Mouse (Mus musculus) liver, postnatal 0 days (tissue): ENCODE data around the gene Gtpbp8. TPM values are rescaled to one million over a fixed set of nuclear protein-coding genes. Genes with fewer than 3 reads are reported as not detected.

ENCODE experiments used
- ATAC-seq: fragments of 200-750 bp; cut with Nextera tagmentation; 2 replicates; pipeline ENCODE4 v1.8.0; 2017; ENCODE audit warnings: mild to moderate bottlenecking, moderate library complexity
- DNase-seq: peaks from one replicate; pipeline ENCODE4 v3.0.0-alpha.2; 2016
- H3K27ac ChIP-seq: fragments of 300-500 bp; sonication (generic); 2 replicates; pipeline ENCODE4 v1.5.1; 2014; ENCODE audit warnings: antibody characterized with exemption, moderate library complexity, mild to moderate bottlenecking, low read depth
- H3K27me3 ChIP-seq: fragments of 300-500 bp; sonication (generic); 2 replicates; pipeline ENCODE4 v1.6.1; 2014; ENCODE audit warnings: low read length, control low read depth, mixed read lengths; ENCODE audit not compliant: insufficient read depth
- H3K36me3 ChIP-seq: fragments of 300-500 bp; sonication (generic); replicated peaks from 2 replicates; pipeline ENCODE4 v1.6.1; 2014; ENCODE audit warnings: mild to moderate bottlenecking, control low read depth, low read length, moderate library complexity, mixed read lengths; ENCODE audit not compliant: insufficient read depth
- H3K4me1 ChIP-seq: fragments of 300-500 bp; sonication (generic); 2 replicates; pipeline ENCODE4 v1.6.1; 2014; ENCODE audit warnings: antibody characterized with exemption, mild to moderate bottlenecking, control low read depth; ENCODE audit not compliant: insufficient read depth
- H3K4me2 ChIP-seq: fragments of 300-500 bp; sonication (generic); 2 replicates; pipeline ENCODE4 v1.6.1; 2014; ENCODE audit warnings: low read depth, mild to moderate bottlenecking, low read length, moderate library complexity, mixed read lengths
- H3K4me3 ChIP-seq: fragments of 300-500 bp; sonication (generic); 2 replicates; pipeline ENCODE4 v1.5.1; 2014; ENCODE audit warnings: low read depth, low read length
- H3K9ac ChIP-seq: fragments of 300-500 bp; sonication (generic); replicated peaks from 2 replicates; pipeline ENCODE4 v1.6.1; 2014; ENCODE audit warnings: mild to moderate bottlenecking, moderate library complexity
- H3K9me3 ChIP-seq: fragments of 300-500 bp; sonication (generic); 2 replicates; pipeline ENCODE4 v1.6.1; 2016; ENCODE audit warnings: mild to moderate bottlenecking, control low read depth, low read length, mixed read lengths
- CTCF ChIP-seq: sonication (generic); IDR thresholded peaks from 2 replicates; pipeline ENCODE4 v1.5.1; 2016; ENCODE audit warnings: antibody characterized with exemption, low read depth
- EP300 ChIP-seq: IDR thresholded peaks from 2 replicates; pipeline ENCODE4 v1.6.1; 2016; ENCODE audit warnings: antibody characterized with exemption, low read depth, mild to moderate bottlenecking
- WGBS: fragments of 180-500 bp; shearing (Covaris S2); extraction: QIAGEN DNeasy Blood & Tissue Kit; methylation state at CpG from one replicate; pipeline ENCODE4 v1.1.7; 2014; ENCODE audit not compliant: insufficient replicate concordance; 5-methylcytosine and 5-hydroxymethylcytosine counted together
- polyA plus RNA-seq: library from polyadenylated mRNA; unstranded; fragments of >200 nt; fragmentation: Nextera tagmentation; extraction: Ambion mirVana; gene quantifications from 2 replicates; pipeline ENCODE4 v1.2.1, GENCODE M21; 2015

Gene Gtpbp8
- polyA plus RNA-seq, 1 experiment from 2014 or later, result 18.4 TPM

GRCm38 (mm10) chr16:44736118-44736517 is 10.0 kb downstream of the Gtpbp8 start:
- H3K9me3 ChIP-seq, result no peaks in the 10 kb centered on the region
- H3K4me3 ChIP-seq, result no peak overlapping the region
- no peaks in the 10 kb centered on the region for H3K27me3 ChIP-seq
- H3K27ac ChIP-seq, result peak overlapping the region; percentile 44
- H3K9ac ChIP-seq, result no peak overlapping the region
- WGBS, result 77% methylated on average over 4 of the region's 4 CpGs
- peaks cover 67% of the 10 kb centered on the region for H3K36me3 ChIP-seq
- TF ChIP-seq CTCF, result no peak
- H3K4me1 ChIP-seq, result no peaks in the 10 kb centered on the region
- ATAC-seq, result peak; percentile 94
- no peak for DNase-seq
- H3K4me2 ChIP-seq, result no peak overlapping the region

DNA sequence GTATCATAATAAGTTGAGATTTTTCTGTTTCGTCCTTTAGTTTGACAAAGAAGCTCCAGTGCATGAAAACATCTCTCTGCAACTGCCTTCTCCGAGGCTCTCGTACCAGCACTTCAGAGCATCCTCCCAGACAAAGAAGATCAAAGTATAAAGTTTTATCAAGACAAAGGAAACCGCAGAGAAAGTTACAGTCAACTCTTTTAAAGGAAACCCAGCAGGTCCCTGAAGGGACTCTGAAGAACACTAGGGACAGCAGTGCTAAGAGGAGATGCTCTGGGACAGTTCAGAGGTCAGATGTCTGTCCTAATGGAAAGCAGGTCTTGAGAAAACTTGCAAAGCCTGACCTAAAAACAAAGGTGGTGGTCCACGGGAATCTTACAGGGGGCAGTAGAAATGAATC is 10.5 kb downstream of the Gtpbp8 start:
- no peak overlapping the region for H3K9ac ChIP-seq
- no peaks in the 10 kb centered on the region for H3K27me3 ChIP-seq
- H3K36me3 ChIP-seq, result peaks cover 67% of the 10 kb centered on the region
- no peaks in the 10 kb centered on the region for H3K9me3 ChIP-seq
- no peak overlapping the region for H3K4me2 ChIP-seq
- WGBS, result 85% methylated on average over 5 of the region's 5 CpGs
- H3K27ac ChIP-seq, result peak overlapping the region; percentile 34; the same call in 1 of the 2 replicates
- no peak for TF ChIP-seq CTCF
- TF ChIP-seq EP300, result no peak
- H3K4me1 ChIP-seq, result no peaks in the 10 kb centered on the region
- H3K4me3 ChIP-seq, result no peak overlapping the region
- ATAC-seq, result no peak
- no peak for DNase-seq

DNA sequence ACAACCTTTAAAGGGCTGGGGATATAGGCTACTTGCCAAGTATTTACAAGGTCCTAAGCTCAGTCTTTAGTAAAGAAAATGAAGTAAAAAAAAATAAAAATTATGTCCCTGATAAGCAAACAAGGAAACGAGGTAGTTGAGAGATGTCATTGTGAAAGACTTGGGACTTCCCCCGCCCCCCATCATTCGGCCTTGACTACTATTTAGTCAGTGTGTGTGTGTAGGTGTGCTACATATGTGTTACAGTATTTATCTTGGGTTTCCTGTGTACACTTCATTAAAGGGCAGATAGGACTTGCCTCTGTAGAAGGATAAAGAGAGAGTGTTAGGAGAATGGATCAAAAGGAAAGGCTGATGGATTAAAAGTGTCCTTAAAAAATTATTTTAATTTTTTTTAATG is 12.1 kb downstream of the Gtpbp8 start:
- peak; percentile 36 for DNase-seq
- Histone ChIP-seq H3K9ac (no peak overlapping the region), H3K27ac (no peak overlapping the region), H3K4me1 (no peaks in the 10 kb centered on the region), H3K4me3 (no peak overlapping the region), H3K36me3 (peaks cover 74% of the 10 kb centered on the region), H3K4me2 (no peak overlapping the region), H3K27me3 (no peaks in the 10 kb centered on the region), H3K9me3 (no peaks in the 10 kb centered on the region)
- TF ChIP-seq CTCF, result no peak
- TF ChIP-seq EP300, result no peak
- WGBS, result 35% methylated on average over 3 of the region's 3 CpGs
- peak; percentile 42; the same call in 1 of the 2 replicates for ATAC-seq

DNA sequence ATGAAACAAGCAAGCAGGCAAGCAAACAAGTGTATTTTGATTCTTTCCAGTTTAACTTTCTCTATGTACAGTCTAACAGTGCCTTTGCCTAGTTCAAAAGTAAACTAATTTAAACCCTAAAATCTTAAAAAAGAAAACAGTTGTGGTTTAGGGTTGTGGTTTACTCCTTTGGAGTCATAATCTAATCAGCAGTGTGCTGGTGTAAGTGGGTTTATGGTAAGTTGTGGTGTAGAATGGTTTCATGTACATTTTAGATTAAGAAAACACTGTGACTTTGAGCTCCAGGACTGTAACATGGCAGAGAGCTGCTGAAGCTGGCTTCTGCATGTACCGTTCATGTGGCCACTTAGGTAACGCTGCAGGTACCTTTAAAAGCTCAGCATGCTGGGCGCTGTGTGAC is 18.6 kb downstream of the Gtpbp8 start:
- DNase-seq (no peak), ATAC-seq (no peak)
- Histone ChIP-seq H3K27me3 (no peaks in the 10 kb centered on the region), H3K27ac (peak overlapping the region; percentile 86), H3K9me3 (no peaks in the 10 kb centered on the region), H3K9ac (no peak overlapping the region), H3K4me2 (no peak overlapping the region), H3K36me3 (peaks cover 31% of the 10 kb centered on the region), H3K4me1 (peaks cover 24% of the 10 kb centered on the region), H3K4me3 (no peak overlapping the region)
- 63% methylated on average over 3 of the region's 3 CpGs for WGBS
- TF ChIP-seq CTCF (no peak), EP300 (no peak)

- ATAC-seq (no peak), DNase-seq (peak; percentile 71)
- peak overlapping the region; percentile 92 for H3K9ac ChIP-seq
- TF ChIP-seq CTCF (peak; percentile 93), EP300 (peak; percentile 59; the same call in 1 of the 2 replicates)
- no peaks in the 10 kb centered on the region for H3K27me3 ChIP-seq
- H3K4me3 ChIP-seq, result peak overlapping the region; percentile 75
- 28% methylated on average over 14 of the region's 14 CpGs for WGBS
- peaks cover 15% of the 10 kb centered on the region for H3K36me3 ChIP-seq
- peak overlapping the region; percentile 91 for H3K27ac ChIP-seq
- H3K9me3 ChIP-seq, result no peaks in the 10 kb centered on the region
- H3K4me2 ChIP-seq, result peak overlapping the region; percentile 96
- peaks cover 24% of the 10 kb centered on the region for H3K4me1 ChIP-seq
These were observed 20.6 kb downstream of the Gtpbp8 start for GRCm38 (mm10) chr16:44725286-44726223.

DNA sequence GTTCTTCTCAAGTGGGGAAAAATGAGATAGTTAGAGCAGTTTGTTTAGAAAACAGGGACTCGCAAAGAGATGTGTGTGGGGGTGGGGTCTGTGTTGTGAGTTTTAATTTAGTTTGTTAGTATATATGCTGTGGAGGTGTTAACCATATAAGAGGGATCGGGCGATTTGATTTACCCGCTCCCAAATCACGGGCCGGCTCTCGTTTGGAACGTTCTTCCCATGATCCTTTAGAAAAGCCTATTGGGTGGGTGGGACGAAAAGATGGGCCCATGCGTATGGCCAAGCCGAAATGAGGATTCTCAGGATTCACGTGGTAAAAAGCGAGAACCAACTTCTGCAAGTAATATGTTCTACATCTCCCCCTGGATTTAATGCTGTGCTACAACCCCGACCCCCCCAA is 21.3 kb downstream of the Gtpbp8 start:
- 0% methylated on average over 14 of the region's 14 CpGs for WGBS
- no peak for TF ChIP-seq CTCF
- no peak for TF ChIP-seq EP300
- DNase-seq, result peak; percentile 40

More for the DNA sequence above, 21.3 kb downstream of the Gtpbp8 start:
- Histone ChIP-seq H3K27ac (peak overlapping the region; percentile 91), H3K36me3 (peaks cover 7% of the 10 kb centered on the region), H3K4me2 (peak overlapping the region; percentile 96), H3K27me3 (no peaks in the 10 kb centered on the region), H3K4me3 (peak overlapping the region; percentile 75), H3K4me1 (peaks cover 24% of the 10 kb centered on the region), H3K9ac (peak overlapping the region; percentile 92), H3K9me3 (no peaks in the 10 kb centered on the region)
- 0 out of 2 replicates have a peak, but pooled peaks have one; percentile 9 for ATAC-seq
